Mouse (Mus musculus) CH12.LX (cell line): ENCODE data around the gene Gm20388. TPM values are rescaled to one million over a fixed set of nuclear protein-coding genes. Genes with fewer than 3 reads are reported as not detected.

Source experiments
- DNase-seq: peaks from one replicate; pipeline ENCODE4 v3.0.0-alpha.2; 2013; ENCODE audit errors: extremely low read depth
- H3K27ac ChIP-seq: 2 replicates; pipeline ENCODE4 v1.5.1; 2012; ENCODE audit warnings: low read depth, mild to moderate bottlenecking, control low read depth, moderate library complexity; ENCODE audit not compliant: insufficient read depth
- H3K27me3 ChIP-seq: replicated peaks from 2 replicates; pipeline ENCODE3; 2012; ENCODE audit warnings: inconsistent platforms
- H3K36me3 ChIP-seq, 2 experiments: replicated peaks in 1 of 2; 2 replicates each; pipeline versions ENCODE3 to v1.6.1; 2012; ENCODE audit warnings: inconsistent platforms in 1 of 2, low read length in 1 of 2, mild to moderate bottlenecking in 1 of 2, mixed read lengths in 1 of 2, moderate library complexity in 1 of 2; ENCODE audit not compliant: control insufficient read depth in 1 of 2, insufficient read depth in 1 of 2
- H3K4me1 ChIP-seq, 2 experiments: 2 replicates each; pipeline ENCODE4 v1.6.1; 2012; ENCODE audit warnings: inconsistent platforms in 1 of 2, moderate library complexity in 1 of 2; ENCODE audit not compliant: insufficient read depth in 2 of 2, control insufficient read depth in 1 of 2
- H3K4me2 ChIP-seq: 2 replicates; pipeline ENCODE4 v1.6.1; 2012; ENCODE audit warnings: low read depth, mild to moderate bottlenecking, control low read depth; ENCODE audit not compliant: poor library complexity, insufficient read depth, severe bottlenecking
- H3K4me3 ChIP-seq, 3 experiments: fragments of 150-350 bp in 1 of 3; sonication (generic) in 1 of 3; replicated peaks in 1 of 3; 2 replicates each; pipeline versions ENCODE3 to v1.5.1; 2011 to 2012; ENCODE audit warnings: low read depth in 2 of 3, low read length in 2 of 3, mild to moderate bottlenecking in 2 of 3, moderate library complexity in 2 of 3, control low read depth in 1 of 3, improper control_type of control experiment in 1 of 3, inconsistent platforms in 1 of 3, mixed read lengths in 1 of 3; ENCODE audit not compliant: poor library complexity in 1 of 3
- H3K79me2 ChIP-seq: replicated peaks from 2 replicates; pipeline ENCODE4 v1.6.1; 2012; ENCODE audit warnings: mild to moderate bottlenecking, moderate library complexity; ENCODE audit not compliant: control insufficient read depth, poor library complexity, insufficient read depth, severe bottlenecking; ENCODE audit errors: extremely low read depth
- H3K9ac ChIP-seq: 2 replicates; pipeline ENCODE4 v1.6.1; 2012; ENCODE audit warnings: low read depth, mild to moderate bottlenecking, control low read depth, moderate library complexity; ENCODE audit not compliant: insufficient read depth
- H3K9me3 ChIP-seq: replicated peaks from 2 replicates; pipeline ENCODE3; 2012; ENCODE audit warnings: low read length, inconsistent platforms, mixed read lengths
- BHLHE40 ChIP-seq: IDR thresholded peaks from 2 replicates; pipeline ENCODE4 v1.6.1; 2011; ENCODE audit warnings: mild to moderate bottlenecking, low read depth, low read length, improper control_type of control experiment
- CHD2 ChIP-seq: IDR thresholded peaks from 2 replicates; pipeline ENCODE4 v1.6.1; 2011; ENCODE audit warnings: low read length, improper control_type of control experiment
- CTCF ChIP-seq, 2 experiments: IDR thresholded peaks in 1 of 2; conservative IDR thresholded peaks in 1 of 2; 2 replicates each; pipeline ENCODE4 v1.5.1; 2011 to 2012; ENCODE audit warnings: low read depth in 2 of 2, low read length in 2 of 2, improper control_type of control experiment in 1 of 2, inconsistent platforms in 1 of 2, mild to moderate bottlenecking in 1 of 2, moderate library complexity in 1 of 2
- ELF1 ChIP-seq: IDR thresholded peaks from 2 replicates; pipeline ENCODE4 v1.6.1; 2014; ENCODE audit warnings: low read depth, mild to moderate bottlenecking, inconsistent platforms, low read length, improper control_type of control experiment
- ETS1 ChIP-seq: conservative IDR thresholded peaks from 2 replicates; pipeline ENCODE4 v1.6.1; 2012; ENCODE audit warnings: low read depth, mild to moderate bottlenecking, inconsistent platforms, low read length, improper control_type of control experiment, moderate library complexity
- GABPA ChIP-seq: IDR thresholded peaks from 2 replicates; pipeline ENCODE4 v1.6.1; 2012; ENCODE audit warnings: low read depth, low read length, improper control_type of control experiment, inconsistent platforms; ENCODE audit not compliant: insufficient replicate concordance
- IRF4 ChIP-seq: IDR thresholded peaks from 2 replicates; pipeline ENCODE4 v1.6.1; 2014; ENCODE audit warnings: low read depth, mild to moderate bottlenecking, inconsistent platforms, low read length, improper control_type of control experiment
- JUND ChIP-seq: conservative IDR thresholded peaks from 2 replicates; pipeline ENCODE4 v1.6.1; 2011; ENCODE audit warnings: low read depth, low read length, improper control_type of control experiment
- MAX ChIP-seq: IDR thresholded peaks from 2 replicates; pipeline ENCODE4 v1.6.1; 2011; ENCODE audit warnings: low read length, improper control_type of control experiment
- MAZ ChIP-seq: IDR thresholded peaks from 2 replicates; pipeline ENCODE4 v1.6.1; 2012; ENCODE audit warnings: low read depth, mild to moderate bottlenecking, inconsistent platforms, low read length, improper control_type of control experiment, moderate library complexity
- NRF1 ChIP-seq: IDR thresholded peaks from 2 replicates; pipeline ENCODE4 v1.6.1; 2014; ENCODE audit warnings: low read depth, mild to moderate bottlenecking, inconsistent platforms, low read length, improper control_type of control experiment, moderate library complexity
- PAX5 ChIP-seq: IDR thresholded peaks from 2 replicates; pipeline ENCODE4 v1.6.1; 2012; ENCODE audit warnings: low read length, inconsistent platforms, mixed read lengths
- POLR2A ChIP-seq: IDR thresholded peaks from 2 replicates; pipeline ENCODE4 v1.6.1; 2011; ENCODE audit warnings: low read depth, mild to moderate bottlenecking, improper control_type of control experiment, low read length
- POLR2AphosphoS2 ChIP-seq: IDR thresholded peaks from 2 replicates; pipeline ENCODE4 v1.6.1; 2011; ENCODE audit warnings: low read depth, low read length, improper control_type of control experiment
- RAD21 ChIP-seq: IDR thresholded peaks from 2 replicates; pipeline ENCODE4 v1.6.1; 2011; ENCODE audit warnings: low read depth, mild to moderate bottlenecking, low read length, improper control_type of control experiment, moderate library complexity
- TBP ChIP-seq: conservative IDR thresholded peaks from 2 replicates; pipeline ENCODE4 v1.6.1; 2011; ENCODE audit warnings: low read depth, low read length, improper control_type of control experiment
- TCF12 ChIP-seq: IDR thresholded peaks from 2 replicates; pipeline ENCODE4 v1.6.1; 2014; ENCODE audit warnings: low read depth, mild to moderate bottlenecking, inconsistent platforms, low read length, improper control_type of control experiment
- UBTF ChIP-seq: IDR thresholded peaks from 2 replicates; pipeline ENCODE4 v1.6.1; 2012; ENCODE audit warnings: low read depth, mild to moderate bottlenecking, inconsistent platforms, low read length, improper control_type of control experiment, moderate library complexity
- USF1 ChIP-seq: IDR thresholded peaks from 2 replicates; pipeline ENCODE4 v1.6.1; 2014; ENCODE audit warnings: low read depth, mild to moderate bottlenecking, inconsistent platforms, low read length, improper control_type of control experiment
- USF2 ChIP-seq: conservative IDR thresholded peaks from 2 replicates; pipeline ENCODE4 v1.6.1; 2011; ENCODE audit warnings: low read depth, low read length, improper control_type of control experiment
- ZKSCAN1 ChIP-seq: IDR thresholded peaks from 2 replicates; pipeline ENCODE4 v1.6.1; 2012; ENCODE audit warnings: low read depth, inconsistent platforms, low read length, improper control_type of control experiment, borderline replicate concordance
- dilution Hi-C: fragments of 300-500 bp; cut with MboI; formaldehyde crosslinking; loops from 2 replicates; pipeline ENCODE4 v1.14.3; 2020; ENCODE audit warnings: low sequenced_read_pairs; ENCODE audit not compliant: extremely low pct_unique_long_range_greater_than_20kb, extremely low pct_ligation_motif_present
- in situ Hi-C: fragments of 300-500 bp; cut with MboI; formaldehyde crosslinking; loops from 3 replicates; pipeline ENCODE4 v1.14.3; 2019; ENCODE audit warnings: low sequenced_read_pairs, low pct_ligation_motif_present, low pct_unique_long_range_greater_than_20kb, mixed read lengths
- polyA plus RNA-seq: library from polyadenylated mRNA; unstranded; fragments of >175 nt; gene quantifications from 2 replicates; pipeline ENCODE4 v1.2.1, GENCODE M21; 2012; ENCODE audit warnings: low read depth; ENCODE audit not compliant: insufficient read length
- total RNA-seq, 2 experiments: library from RNA; depleted of rRNA; stranded (reverse); fragments of 300-350 nt in 1 of 2; fragments of >200 nt in 1 of 2; gene quantifications; 2 replicates each; pipeline ENCODE4 v1.2.3; 2012 to 2014

Gm20388 gene
- total and polyA plus RNA-seq, 3 experiments: 14.8 to 26.3 (median 22.2) TPM

DNA sequence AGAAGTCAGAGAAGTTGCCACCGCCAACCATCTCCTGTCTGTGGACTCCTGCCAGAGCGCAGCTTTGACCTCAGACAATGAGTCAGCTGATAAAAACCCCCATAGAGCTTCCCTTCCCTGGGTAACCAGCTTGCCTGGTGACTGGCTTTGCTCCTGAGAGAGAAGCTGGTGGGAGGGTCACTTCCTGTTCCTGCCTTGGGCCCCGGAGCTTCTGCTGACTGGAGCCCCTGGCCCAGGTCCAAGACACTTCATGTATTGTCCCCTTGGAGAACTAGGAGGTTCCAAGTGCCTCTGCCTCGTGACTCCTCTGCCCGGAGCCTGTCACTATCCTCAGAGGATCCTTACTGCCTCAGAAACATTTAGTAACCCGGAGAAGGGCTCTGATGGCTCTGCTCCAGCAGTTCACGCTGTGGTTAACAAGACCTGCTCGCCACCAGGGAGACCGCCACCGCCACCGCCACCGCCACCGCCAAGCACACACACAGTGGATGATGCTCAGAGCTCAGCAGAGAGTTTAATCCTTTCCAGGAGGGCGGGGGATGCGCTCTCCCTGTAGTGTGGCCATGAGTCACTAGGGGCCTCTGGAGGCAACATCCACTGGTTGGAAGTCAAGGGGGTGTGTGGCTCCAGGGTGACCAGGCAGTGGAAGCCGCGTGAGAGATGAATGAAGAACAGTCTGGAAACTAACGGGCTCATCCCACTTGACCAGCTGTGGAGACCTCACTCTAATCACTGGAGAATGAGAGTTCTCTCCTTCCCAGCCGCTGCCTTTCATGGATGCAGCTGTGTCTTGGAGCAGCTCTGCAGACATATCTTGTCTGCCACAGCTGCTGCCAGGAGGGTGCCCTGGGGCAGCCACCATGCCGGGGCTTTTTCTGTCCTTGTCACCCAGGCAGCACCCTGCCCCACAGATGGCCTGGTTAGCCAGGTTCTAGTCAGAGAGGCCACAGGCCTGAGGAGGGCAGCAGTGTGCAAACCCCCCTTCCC is 653.5 kb downstream of the Gm20388 start:
- TF ChIP-seq IRF4: no peak
- TF ChIP-seq CTCF (conservative IDR thresholded peaks at IDR 0.05 in 1 of 2, IDR thresholded peaks at IDR 0.05 in 1 of 2; ENCODE audit: low read depth in 2 of 2, low read length in 2 of 2): peak in 1 of 2 experiments; percentile 35; a peak in 2 of 4 replicates
- TF ChIP-seq ELF1: peak; percentile 39; the same call in 1 of the 2 replicates
- dilution Hi-C loops (no loop called here), in situ Hi-C loops (no loop called here)
- Histone ChIP-seq H3K4me2 (no peak overlapping the region), H3K27ac (no peak overlapping the region), H3K79me2 (peaks cover 13% of the 10 kb centered on the region; the same call in 1 of the 2 replicates), H3K4me1 (peaks cover 3 to 62% of the 10 kb centered on the region in 2 experiments), H3K9ac (no peak overlapping the region), H3K9me3 (peaks cover 4% of the 10 kb centered on the region), H3K27me3 (no peaks in the 10 kb centered on the region), H3K4me3 (no peak overlapping the region), H3K36me3 (peaks cover 66 to 98% of the 10 kb centered on the region in 2 experiments)
- DNase-seq: peak; percentile 61

DNA sequence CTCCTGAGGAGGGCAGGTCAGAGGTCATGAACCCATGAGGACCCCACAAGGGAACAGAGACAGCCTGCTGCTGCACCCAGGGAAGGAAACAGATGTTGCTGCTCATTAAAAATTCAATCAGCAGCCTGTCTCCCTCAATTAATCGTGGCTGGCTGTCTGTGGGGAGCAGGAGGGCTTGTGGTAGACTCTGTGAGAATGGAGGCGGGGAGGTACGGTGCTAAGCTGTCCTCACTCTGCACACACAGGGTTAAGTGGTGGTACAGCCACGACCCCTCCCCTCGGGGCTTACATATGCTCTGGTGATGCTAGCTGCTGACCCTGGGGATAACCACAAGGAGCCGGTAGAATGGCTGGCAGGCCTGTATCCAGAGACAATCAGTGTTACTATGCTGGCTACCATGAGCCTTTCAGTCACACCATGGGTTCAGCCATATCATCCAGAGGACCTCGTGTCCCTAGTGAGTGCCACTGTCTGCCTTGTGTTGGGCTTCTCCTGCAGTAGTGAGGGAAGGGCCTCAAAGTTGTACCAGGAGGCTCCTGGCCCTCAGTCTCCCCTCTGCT is 654.6 kb downstream of the Gm20388 start:
- TF ChIP-seq GABPA (no peak), MAZ (no peak), TCF12 (no peak), CHD2 (no peak), UBTF (no peak), BHLHE40 (no peak), MAX (no peak), USF2 (no peak), JUND (no peak), POLR2A (no peak), ZKSCAN1 (no peak), NRF1 (no peak), USF1 (no peak), ETS1 (no peak), POLR2AphosphoS2 (no peak), PAX5 (no peak), RAD21 (no peak), TBP (no peak)
- no peak for DNase-seq
- dilution Hi-C loops: no loop called here
- peaks cover 69 to 98% of the 10 kb centered on the region in 2 experiments for H3K36me3 ChIP-seq
- no peak overlapping the region for H3K4me3 ChIP-seq
- peaks cover 3 to 54% of the 10 kb centered on the region in 2 experiments for H3K4me1 ChIP-seq
- no peak overlapping the region for H3K4me2 ChIP-seq
- in situ Hi-C loops: no loop called here
- peaks cover 4% of the 10 kb centered on the region for H3K9me3 ChIP-seq
- no peaks in the 10 kb centered on the region for H3K27me3 ChIP-seq
- H3K79me2 ChIP-seq: 0 out of 2 replicates have a peak, but pooled peaks cover 6% of the 10 kb centered on the region
- no peak overlapping the region for H3K27ac ChIP-seq
- H3K9ac ChIP-seq: no peak overlapping the region
